Mouse (Mus musculus) limb, embryonic 11.5 days (tissue): ENCODE results near the gene Ccl1. TPM values are rescaled to one million over a fixed set of nuclear protein-coding genes. Genes with fewer than 3 reads are reported as not detected.

ENCODE experiments used
- ATAC-seq: fragments of 200-750 bp; cut with Nextera tagmentation; 2 replicates; pipeline ENCODE4 v1.8.0; 2017; ENCODE audit warnings: low read depth; ENCODE audit not compliant: insufficient number of reproducible peaks, low FRiP score, low TSS enrichment
- DNase-seq: peaks from one replicate; pipeline ENCODE4 v3.0.0-alpha.2; 2015; ENCODE audit warnings: low spot score
- H3K27ac ChIP-seq: fragments of 300-500 bp; sonication (generic); replicated peaks from 2 replicates; pipeline ENCODE4 v1.5.1; 2014; ENCODE audit warnings: low read depth, mild to moderate bottlenecking, low read length
- H3K27me3 ChIP-seq: fragments of 300-500 bp; sonication (generic); 2 replicates; pipeline ENCODE4 v1.6.1; 2014; ENCODE audit warnings: mild to moderate bottlenecking, low read length, mixed read lengths; ENCODE audit not compliant: control insufficient read depth, insufficient read depth
- H3K36me3 ChIP-seq: fragments of 300-500 bp; sonication (generic); 2 replicates; pipeline ENCODE4 v1.6.1; 2014; ENCODE audit warnings: mild to moderate bottlenecking, low read length, moderate library complexity, mixed read lengths; ENCODE audit not compliant: control insufficient read depth, insufficient read depth
- H3K4me1 ChIP-seq: fragments of 300-500 bp; sonication (generic); 2 replicates; pipeline ENCODE4 v1.6.1; 2014; ENCODE audit warnings: low read length, mixed read lengths; ENCODE audit not compliant: control insufficient read depth, insufficient read depth
- H3K4me2 ChIP-seq: fragments of 300-500 bp; sonication (generic); 2 replicates; pipeline ENCODE4 v1.6.1; 2014; ENCODE audit warnings: low read depth, mild to moderate bottlenecking, moderate library complexity; ENCODE audit not compliant: severe bottlenecking
- H3K4me3 ChIP-seq: fragments of 300-500 bp; sonication (generic); 2 replicates; pipeline ENCODE4 v1.5.1; 2014; ENCODE audit warnings: low read depth, low read length
- H3K9ac ChIP-seq: fragments of 300-500 bp; sonication (generic); 2 replicates; pipeline ENCODE4 v1.6.1; 2014; ENCODE audit warnings: mild to moderate bottlenecking, low read length
- H3K9me3 ChIP-seq: fragments of 300-500 bp; sonication (generic); 2 replicates; pipeline ENCODE4 v1.6.1; 2016; ENCODE audit warnings: low read length; ENCODE audit not compliant: control insufficient read depth
- WGBS: fragments of 180-500 bp; shearing (Covaris S2); extraction: QIAGEN DNeasy Blood & Tissue Kit; methylation state at CpG from one replicate; pipeline ENCODE4 v1.1.7; 2014; 5-methylcytosine and 5-hydroxymethylcytosine counted together
- polyA plus RNA-seq: library from polyadenylated mRNA; unstranded; fragments of >200 nt; fragmentation: Nextera tagmentation; extraction: Ambion mirVana; gene quantifications from 2 replicates; pipeline ENCODE4 v1.2.1, GENCODE M21; 2014

The Ccl1 gene
- polyA plus RNA-seq, 1 experiment from 2014 or later, result not detected

DNA sequence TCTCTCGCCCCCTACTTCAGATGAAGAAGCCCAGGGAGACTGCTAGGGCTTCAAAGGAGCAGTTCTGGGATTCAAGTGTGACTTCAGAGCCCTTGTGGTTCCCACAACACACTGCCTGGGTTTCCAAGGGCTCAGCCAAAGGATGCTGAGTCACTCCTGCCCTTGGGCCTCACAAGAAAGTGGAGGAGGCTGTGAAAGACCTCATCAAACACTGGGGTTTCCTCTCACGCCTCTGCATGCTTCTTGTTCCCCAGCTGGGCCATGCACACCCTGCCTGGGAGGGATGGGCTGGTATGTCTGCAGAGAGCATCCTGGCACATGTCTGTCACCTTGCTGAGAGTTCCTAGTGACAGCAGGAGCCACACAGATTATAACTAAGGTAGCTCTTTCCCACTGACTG, 110.5 kb downstream of the Ccl1 start:
- ATAC-seq, result no peak
- Histone ChIP-seq H3K4me1 (no peaks in the 10 kb centered on the region), H3K9me3 (no peaks in the 10 kb centered on the region), H3K27me3 (no peaks in the 10 kb centered on the region), H3K36me3 (no peaks in the 10 kb centered on the region), H3K27ac (no peak overlapping the region), H3K4me3 (no peak overlapping the region), H3K4me2 (no peak overlapping the region), H3K9ac (no peak overlapping the region)
- DNase-seq, result no peak
- WGBS, result 52% methylated on average over 2 of the region's 2 CpGs

GRCm38 (mm10) chr11:82193826-82194225, 111.7 kb downstream of the Ccl1 start:
- no peaks in the 10 kb centered on the region for H3K36me3 ChIP-seq
- no peaks in the 10 kb centered on the region for H3K4me1 ChIP-seq
- ATAC-seq, result no peak
- H3K9ac ChIP-seq, result no peak overlapping the region
- no peak overlapping the region for H3K4me3 ChIP-seq
- DNase-seq, result no peak
- no peak overlapping the region for H3K4me2 ChIP-seq
- 79% methylated on average over 9 of the region's 9 CpGs for WGBS
- no peaks in the 10 kb centered on the region for H3K27me3 ChIP-seq
- no peaks in the 10 kb centered on the region for H3K9me3 ChIP-seq
- H3K27ac ChIP-seq, result no peak overlapping the region

GRCm38 (mm10) chr11:82189782-82190563, 115.5 kb downstream of the Ccl1 start:
- no peak for ATAC-seq
- DNase-seq, result no peak
- WGBS, result 76% methylated on average over 13 of the region's 13 CpGs
- H3K27ac ChIP-seq, result no peak overlapping the region
- H3K9me3 ChIP-seq, result no peaks in the 10 kb centered on the region
- H3K36me3 ChIP-seq, result no peaks in the 10 kb centered on the region
- H3K27me3 ChIP-seq, result no peaks in the 10 kb centered on the region
- H3K4me1 ChIP-seq, result no peaks in the 10 kb centered on the region
- H3K4me2 ChIP-seq, result no peak overlapping the region
- no peak overlapping the region for H3K4me3 ChIP-seq
- no peak overlapping the region for H3K9ac ChIP-seq

- Histone ChIP-seq H3K27ac (no peak overlapping the region), H3K4me2 (no peak overlapping the region), H3K9ac (no peak overlapping the region), H3K36me3 (no peaks in the 10 kb centered on the region), H3K9me3 (no peaks in the 10 kb centered on the region), H3K4me1 (no peaks in the 10 kb centered on the region), H3K27me3 (no peaks in the 10 kb centered on the region), H3K4me3 (no peak overlapping the region)
- no peak for ATAC-seq
- DNase-seq, result no peak
- 90% methylated on average over 3 of the region's 3 CpGs for WGBS
Measured at GRCm38 (mm10) chr11:82185684-82186083, 119.8 kb downstream of the Ccl1 start.

DNA sequence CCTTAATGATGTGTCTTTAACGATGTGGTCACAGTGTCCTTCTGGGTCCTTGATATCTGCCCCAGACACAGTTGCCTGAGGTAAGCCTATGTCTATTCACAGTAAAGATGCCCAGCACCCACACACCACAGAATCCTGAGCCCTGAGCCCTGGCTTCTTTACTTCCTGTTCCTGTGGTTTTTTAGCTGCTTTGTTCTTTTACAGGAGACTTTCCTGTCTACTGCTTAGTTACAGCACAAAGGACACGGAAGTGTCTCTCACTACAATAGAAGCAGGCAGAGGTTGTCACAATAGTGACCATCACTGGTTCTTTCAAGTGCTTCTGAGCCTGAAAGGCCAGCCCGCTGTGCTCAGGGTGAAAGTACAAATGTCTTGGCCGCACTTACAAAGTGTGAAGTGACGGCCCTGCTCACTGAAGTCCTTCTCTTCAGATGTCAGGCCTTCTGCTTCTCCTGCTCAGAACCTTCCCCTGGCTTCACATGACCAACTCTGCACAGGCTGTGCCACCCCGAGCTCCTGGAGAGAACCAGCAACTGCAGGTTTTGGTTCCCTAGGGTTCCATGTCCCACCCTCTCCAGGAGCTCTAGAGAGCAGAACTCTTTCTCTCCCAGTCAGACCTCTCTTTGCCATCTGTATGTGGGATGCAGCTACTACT, 122.1 kb downstream of the Ccl1 start:
- Histone ChIP-seq H3K9ac (no peak overlapping the region), H3K4me3 (no peak overlapping the region), H3K27ac (no peak overlapping the region), H3K27me3 (no peaks in the 10 kb centered on the region), H3K36me3 (no peaks in the 10 kb centered on the region), H3K4me2 (no peak overlapping the region), H3K4me1 (no peaks in the 10 kb centered on the region), H3K9me3 (no peaks in the 10 kb centered on the region)
- WGBS, result 66% methylated on average over 6 of the region's 6 CpGs
- DNase-seq (no peak), ATAC-seq (no peak)

DNA sequence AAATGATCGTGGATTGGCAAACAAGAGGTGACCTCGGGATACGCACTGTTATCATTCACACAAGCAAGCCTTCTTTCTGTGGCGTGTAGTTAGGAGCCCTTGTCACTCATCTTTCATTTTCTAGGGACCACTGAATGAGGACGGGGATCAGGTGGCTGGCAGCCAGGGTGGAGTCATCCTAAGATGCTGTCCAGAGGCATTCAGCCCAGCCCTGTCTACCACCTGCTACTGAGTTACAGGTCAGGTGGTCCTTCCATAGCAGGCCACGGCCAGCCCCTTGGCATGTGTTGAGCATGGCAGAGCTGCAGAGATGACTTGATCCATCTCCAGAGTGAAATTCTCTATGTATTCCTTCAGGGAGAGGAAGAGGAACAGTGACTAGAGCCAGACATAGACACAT, 123.1 kb downstream of the Ccl1 start:
- H3K4me1 ChIP-seq, result no peaks in the 10 kb centered on the region
- 93% methylated on average over 6 of the region's 6 CpGs for WGBS
- no peaks in the 10 kb centered on the region for H3K27me3 ChIP-seq
- no peak for ATAC-seq
- H3K9ac ChIP-seq, result no peak overlapping the region
- no peak overlapping the region for H3K27ac ChIP-seq
- H3K9me3 ChIP-seq, result no peaks in the 10 kb centered on the region
- no peaks in the 10 kb centered on the region for H3K36me3 ChIP-seq
- no peak overlapping the region for H3K4me3 ChIP-seq
- H3K4me2 ChIP-seq, result no peak overlapping the region
- no peak for DNase-seq

GRCm38 (mm10) chr11:82181331-82181730, 124.2 kb downstream of the Ccl1 start:
- no peak overlapping the region for H3K27ac ChIP-seq

GRCm38 (mm10) chr11:82178161-82178560, 127.3 kb downstream of the Ccl1 start:
- Histone ChIP-seq H3K4me2 (no peak overlapping the region), H3K27me3 (no peaks in the 10 kb centered on the region), H3K36me3 (no peaks in the 10 kb centered on the region), H3K9ac (no peak overlapping the region), H3K9me3 (no peaks in the 10 kb centered on the region), H3K4me1 (no peaks in the 10 kb centered on the region), H3K4me3 (no peak overlapping the region), H3K27ac (no peak overlapping the region)
- WGBS, result 74% methylated on average over 5 of the region's 5 CpGs
- DNase-seq (no peak), ATAC-seq (no peak)

More at GRCm38 (mm10) chr11:82181331-82181730, 124.2 kb downstream of the Ccl1 start:
- H3K4me2 ChIP-seq, result no peak overlapping the region
- H3K9ac ChIP-seq, result no peak overlapping the region
- H3K4me1 ChIP-seq, result no peaks in the 10 kb centered on the region
- H3K9me3 ChIP-seq, result no peaks in the 10 kb centered on the region
- no peaks in the 10 kb centered on the region for H3K27me3 ChIP-seq
- H3K4me3 ChIP-seq, result no peak overlapping the region
- 88% methylated on average over 8 of the region's 8 CpGs for WGBS
- no peak for ATAC-seq
- no peak for DNase-seq
- H3K36me3 ChIP-seq, result no peaks in the 10 kb centered on the region
